Mouse (Mus musculus) mesoderm, embryonic 11.5 days (tissue): ENCODE measurements around the gene Socs7.

ENCODE experiments used
- DNase-seq: peaks from one replicate; pipeline ENCODE4 v3.0.0-alpha.2; 2012; ENCODE audit warnings: low read depth, low spot score

Socs7 gene

DNA sequence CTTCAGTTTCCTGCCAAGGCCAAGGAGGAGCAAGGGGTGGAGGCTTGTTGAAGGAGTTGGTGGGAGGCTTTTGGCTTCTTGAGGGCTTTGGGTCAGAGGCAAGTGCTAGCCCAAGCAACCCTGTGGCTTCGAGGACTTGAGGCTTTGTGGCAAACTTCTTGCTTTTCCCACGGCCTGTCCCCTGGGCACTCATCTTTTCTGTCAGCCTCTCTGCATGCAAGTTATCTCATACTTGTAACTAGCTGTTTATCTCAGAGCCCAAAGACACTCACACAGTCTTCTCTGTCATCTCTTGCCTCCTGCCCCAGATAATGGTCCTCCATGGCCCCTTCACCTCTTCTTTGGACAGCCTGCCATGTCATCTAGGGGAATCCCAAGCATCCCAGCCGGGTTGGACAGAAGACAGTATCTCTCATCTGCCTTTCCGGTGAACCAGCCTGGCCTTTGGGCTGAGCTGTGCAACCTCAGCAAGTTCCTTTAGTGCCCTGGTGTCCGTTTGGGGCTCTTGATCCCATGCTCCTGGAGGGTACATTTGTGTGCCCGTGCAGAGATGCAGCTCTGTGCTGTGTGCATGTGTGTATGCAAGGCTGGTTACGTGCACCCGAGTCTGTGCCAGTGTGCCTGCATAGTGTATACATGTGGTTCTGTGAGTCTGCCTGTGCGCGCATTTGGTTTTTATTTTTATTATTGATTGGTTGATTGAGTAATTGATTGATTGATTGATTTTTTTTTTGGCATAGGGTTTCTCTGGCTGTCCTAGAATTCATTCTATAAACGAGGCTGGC lies 80.7 kb downstream of the Socs7 start:
- DNase-seq: no peak

DNA sequence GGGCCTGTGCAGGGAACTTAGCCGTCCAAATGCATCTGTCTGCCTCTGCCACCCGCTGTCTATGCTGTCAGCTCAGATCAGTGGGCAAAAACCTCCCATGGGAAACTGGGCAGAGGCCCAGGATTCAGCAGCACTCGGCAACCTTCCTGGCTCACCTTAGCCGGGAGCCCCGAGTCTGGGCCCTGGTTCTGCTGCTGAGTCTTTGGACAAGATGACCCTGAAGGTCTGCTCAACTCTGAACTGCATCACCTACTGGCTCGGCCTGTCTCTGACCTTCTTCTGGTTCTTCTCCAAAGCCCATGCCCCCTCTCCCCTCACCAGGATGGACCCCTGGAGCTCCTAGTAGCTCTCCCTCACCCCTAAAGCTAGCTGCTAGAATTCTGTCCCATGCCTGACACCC lies 83.2 kb downstream of the Socs7 start:
- no peak for DNase-seq

DNA sequence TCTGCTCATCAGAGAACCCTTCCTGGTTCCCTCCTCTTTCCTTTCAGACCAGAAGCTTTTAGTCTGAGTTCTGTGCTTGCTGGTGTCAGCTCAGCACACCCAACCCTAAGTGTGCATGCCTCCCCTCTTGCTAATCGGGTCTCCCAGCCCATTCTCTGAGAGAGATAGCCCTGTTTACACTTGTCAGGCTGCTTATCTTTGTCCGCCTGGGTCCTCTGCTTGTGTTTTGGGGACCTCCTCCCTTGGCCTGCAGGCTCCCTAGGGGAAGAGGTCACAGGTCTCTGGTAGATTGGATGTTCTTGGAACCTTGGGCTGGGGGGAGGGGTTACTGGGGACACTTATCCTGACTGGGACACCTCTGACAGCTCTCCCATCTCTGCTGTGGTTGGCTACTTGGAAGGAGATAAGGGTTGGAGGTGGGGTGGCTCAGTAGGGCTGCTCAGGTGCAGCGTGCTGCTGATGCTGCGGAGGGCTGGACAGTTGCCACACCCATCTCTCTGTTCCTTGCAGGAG lies 83.7 kb downstream of the Socs7 start:
- no peak for DNase-seq

DNA sequence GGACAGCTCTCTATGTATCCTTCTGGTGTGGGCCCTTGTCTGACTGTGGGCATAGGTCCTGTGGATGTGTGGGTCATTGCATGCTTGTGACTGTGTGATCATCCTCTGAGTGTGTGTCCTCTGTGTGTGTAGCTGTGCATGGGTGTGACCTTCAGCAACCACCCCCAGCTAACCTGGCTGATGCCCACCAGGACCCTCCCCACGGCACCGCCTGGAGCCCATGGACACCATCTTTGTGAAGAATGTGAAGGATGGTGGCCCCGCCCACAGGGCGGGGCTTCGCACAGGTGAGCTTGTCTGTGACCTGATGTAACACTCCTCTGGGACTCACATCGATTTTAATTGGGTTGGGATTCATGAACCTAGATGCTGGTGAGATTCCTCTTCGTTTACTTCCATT lies 85.6 kb downstream of the Socs7 start:
- DNase-seq: no peak
